Mouse (Mus musculus) embryonic facial prominence, embryonic 10.5 days (tissue): Measurements from ENCODE around the gene Mta2. TPM values are rescaled to one million over a fixed set of nuclear protein-coding genes. Genes with fewer than 3 reads are reported as not detected.
"Not testable (repeated sequence)": the region's sequence is repeated elsewhere in the genome, so short reads cannot be mapped to it uniquely, and the experiment has no call there.

Experiments
- DNase-seq: peaks from one replicate; pipeline ENCODE4 v3.0.0-alpha.2; 2017; ENCODE audit warnings: low spot score
- H3K27ac ChIP-seq: fragments of 300-500 bp; sonication (generic); replicated peaks from 2 replicates; pipeline ENCODE4 v1.5.1; 2016; ENCODE audit warnings: mild to moderate bottlenecking
- H3K27me3 ChIP-seq: fragments of 300-500 bp; sonication (generic); replicated peaks from 2 replicates; pipeline ENCODE4 v1.6.1; 2016; ENCODE audit warnings: low read depth, mild to moderate bottlenecking; ENCODE audit not compliant: poor library complexity, severe bottlenecking
- H3K36me3 ChIP-seq: fragments of 300-500 bp; sonication (generic); replicated peaks from 2 replicates; pipeline ENCODE4 v1.6.1; 2016; ENCODE audit warnings: mild to moderate bottlenecking, moderate library complexity
- H3K4me1 ChIP-seq: fragments of 300-500 bp; sonication (generic); 2 replicates; pipeline ENCODE4 v1.6.1; 2016
- H3K4me3 ChIP-seq: fragments of 300-500 bp; sonication (generic); 2 replicates; pipeline ENCODE4 v1.5.1; 2016; ENCODE audit warnings: mild to moderate bottlenecking, moderate library complexity
- H3K9me3 ChIP-seq: fragments of 300-500 bp; sonication (generic); 2 replicates; pipeline ENCODE4 v1.6.1; 2016; ENCODE audit warnings: mild to moderate bottlenecking
- WGBS: fragments of 180-500 bp; shearing (Covaris S2); methylation state at CpG from one replicate; pipeline ENCODE4 v1.1.7; 2016; 5-methylcytosine and 5-hydroxymethylcytosine counted together
- polyA plus RNA-seq: library from polyadenylated mRNA; unstranded; fragments of >200 nt; fragmentation: Nextera tagmentation; extraction: Ambion mirVana; gene quantifications from 2 replicates; pipeline ENCODE4 v1.2.1, GENCODE M21; 2016

The Mta2 gene
- polyA plus RNA-seq, 1 experiment from 2014 or later, result 212 TPM

DNA sequence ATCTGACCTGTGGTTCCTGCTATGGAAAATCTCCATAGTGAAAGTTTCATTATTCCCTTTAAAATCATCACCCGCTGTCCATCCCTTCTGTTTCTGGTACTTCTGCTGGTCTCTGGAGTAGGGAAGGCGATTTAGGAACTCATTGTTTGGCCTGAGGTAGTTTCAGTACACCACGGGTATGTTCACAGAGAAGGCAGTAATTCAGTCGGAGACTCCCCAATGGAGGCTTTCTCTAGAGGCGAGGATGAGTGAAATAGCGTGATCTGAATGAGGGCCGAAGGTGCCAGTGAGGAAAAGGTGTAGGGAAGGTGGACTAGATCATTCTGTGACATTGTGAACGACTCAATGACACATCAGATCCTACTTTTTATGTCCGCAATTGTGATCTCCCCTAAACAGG lies 12.5 kb downstream of the Mta2 start:
- Histone ChIP-seq H3K36me3 (peaks cover 80% of the 10 kb centered on the region), H3K4me3 (peak overlapping the region; percentile 88), H3K27me3 (no peaks in the 10 kb centered on the region), H3K4me1 (peaks cover 26% of the 10 kb centered on the region), H3K9me3 (no peaks in the 10 kb centered on the region), H3K27ac (peak overlapping the region; percentile 87)
- 7% methylated on average over 9 of the region's 9 CpGs for WGBS
- DNase-seq, result no peak

DNA sequence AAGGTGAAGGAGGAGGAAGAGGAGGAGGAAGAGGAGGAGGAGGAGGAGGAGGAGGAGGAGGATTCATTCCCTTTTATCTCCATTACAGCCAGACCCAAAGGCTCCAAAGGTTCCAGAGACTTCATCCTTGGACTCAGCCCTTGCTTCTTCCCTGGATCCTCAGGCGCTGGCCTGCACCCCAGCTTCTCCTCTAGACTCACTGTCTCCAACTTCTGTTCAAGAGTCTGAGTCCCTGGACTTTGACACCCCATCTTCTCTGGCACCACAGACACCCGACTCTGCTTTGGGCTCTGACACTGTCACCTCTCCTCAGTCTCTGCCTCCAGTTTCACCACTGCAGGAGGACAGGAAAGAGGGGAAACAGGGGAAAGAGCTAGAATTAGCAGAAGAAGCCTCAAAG lies 20.6 kb downstream of the Mta2 start:
- 89% methylated on average over 2 of the region's 2 CpGs for WGBS

DNA sequence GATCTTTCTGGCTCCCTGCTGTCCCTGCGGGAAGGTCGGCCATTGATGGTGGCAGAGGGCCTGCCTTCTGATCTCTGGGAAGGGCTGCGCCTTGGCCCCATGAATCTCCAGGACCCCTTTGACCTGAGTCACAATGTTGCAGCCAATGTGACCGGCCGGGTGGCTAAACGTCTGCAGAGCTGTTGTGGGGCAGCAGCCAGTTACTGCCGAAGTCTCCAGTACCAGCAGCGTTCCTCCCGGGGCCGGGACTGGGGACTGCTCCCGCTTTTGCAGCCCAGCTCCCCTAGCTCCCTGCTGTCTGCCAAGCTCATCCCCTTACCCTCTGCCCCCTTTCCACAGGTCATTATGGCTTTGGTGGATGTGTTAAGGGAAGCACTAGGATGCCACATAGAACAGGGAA lies 23.4 kb downstream of the Mta2 start:
- H3K4me3 ChIP-seq, result peak overlapping the region; percentile 91
- H3K4me1 ChIP-seq, result peaks cover 24% of the 10 kb centered on the region
- H3K27ac ChIP-seq, result peak overlapping the region; percentile 88; the same call in 1 of the 2 replicates
- H3K36me3 ChIP-seq, result peaks cover 79% of the 10 kb centered on the region
- H3K9me3 ChIP-seq, result no peaks in the 10 kb centered on the region
- H3K27me3 ChIP-seq, result no peaks in the 10 kb centered on the region
- DNase-seq, result no peak
- 89% methylated on average over 11 of the region's 11 CpGs for WGBS

More for the DNA sequence above, 20.6 kb downstream of the Mta2 start:
- no peak overlapping the region for H3K4me3 ChIP-seq
- H3K36me3 ChIP-seq, result peaks cover 90% of the 10 kb centered on the region
- no peak for DNase-seq
- H3K27me3 ChIP-seq, result no peaks in the 10 kb centered on the region
- no peaks in the 10 kb centered on the region for H3K9me3 ChIP-seq
- H3K4me1 ChIP-seq, result peaks cover 14% of the 10 kb centered on the region
- H3K27ac ChIP-seq, result no peak overlapping the region

DNA sequence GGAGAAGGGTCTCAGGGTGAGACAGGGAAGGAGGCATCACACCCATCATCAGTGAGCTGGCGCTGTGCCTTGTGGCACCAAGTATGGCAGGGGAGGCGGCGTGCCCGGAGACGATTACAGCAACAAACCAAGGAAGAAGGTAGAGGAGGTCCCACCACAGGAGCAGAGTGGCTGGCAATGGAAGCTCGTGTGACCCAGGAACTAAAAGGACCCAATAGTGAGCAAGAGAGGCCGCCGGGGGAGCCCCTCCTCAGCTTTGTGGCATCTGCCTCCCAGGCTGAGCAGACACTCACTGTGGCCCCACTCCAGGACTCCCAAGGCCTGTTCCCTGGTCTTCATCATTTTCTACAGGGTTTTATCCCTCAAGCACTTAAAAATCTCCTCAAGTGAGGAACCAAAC lies 24.1 kb downstream of the Mta2 start:
- Histone ChIP-seq H3K9me3 (no peaks in the 10 kb centered on the region), H3K27ac (peak overlapping the region; percentile 88), H3K4me3 (peak overlapping the region; percentile 91), H3K36me3 (peaks cover 79% of the 10 kb centered on the region), H3K4me1 (peaks cover 24% of the 10 kb centered on the region), H3K27me3 (no peaks in the 10 kb centered on the region)
- no peak for DNase-seq
- WGBS, result 78% methylated on average over 8 of the region's 8 CpGs

DNA sequence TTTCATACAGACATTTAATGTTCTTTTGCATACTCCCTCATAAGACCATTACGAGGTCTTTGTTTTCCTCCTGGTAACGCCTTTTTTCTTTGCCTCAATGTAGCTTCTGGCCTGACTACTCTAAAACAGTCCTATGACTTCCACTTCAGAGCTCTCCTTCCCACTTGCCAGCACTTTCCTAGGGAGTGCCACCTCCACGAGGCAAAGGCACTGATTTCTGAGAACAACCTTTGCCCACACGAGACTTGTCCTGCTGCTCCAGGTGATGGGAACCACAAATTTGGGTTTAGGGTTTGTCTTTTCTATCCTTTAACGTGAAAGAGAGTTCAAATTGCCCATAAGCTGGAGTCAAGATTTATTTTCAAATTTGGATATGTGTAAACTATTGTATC lies 24.5 kb downstream of the Mta2 start:
- no peak for DNase-seq
- WGBS, result 48% methylated on average over 5 of the region's 5 CpGs
- Histone ChIP-seq H3K4me1 (peaks cover 24% of the 10 kb centered on the region), H3K4me3 (peak overlapping the region; percentile 91), H3K36me3 (peaks cover 79% of the 10 kb centered on the region), H3K27me3 (no peaks in the 10 kb centered on the region), H3K27ac (peak overlapping the region; percentile 88), H3K9me3 (no peaks in the 10 kb centered on the region)

DNA sequence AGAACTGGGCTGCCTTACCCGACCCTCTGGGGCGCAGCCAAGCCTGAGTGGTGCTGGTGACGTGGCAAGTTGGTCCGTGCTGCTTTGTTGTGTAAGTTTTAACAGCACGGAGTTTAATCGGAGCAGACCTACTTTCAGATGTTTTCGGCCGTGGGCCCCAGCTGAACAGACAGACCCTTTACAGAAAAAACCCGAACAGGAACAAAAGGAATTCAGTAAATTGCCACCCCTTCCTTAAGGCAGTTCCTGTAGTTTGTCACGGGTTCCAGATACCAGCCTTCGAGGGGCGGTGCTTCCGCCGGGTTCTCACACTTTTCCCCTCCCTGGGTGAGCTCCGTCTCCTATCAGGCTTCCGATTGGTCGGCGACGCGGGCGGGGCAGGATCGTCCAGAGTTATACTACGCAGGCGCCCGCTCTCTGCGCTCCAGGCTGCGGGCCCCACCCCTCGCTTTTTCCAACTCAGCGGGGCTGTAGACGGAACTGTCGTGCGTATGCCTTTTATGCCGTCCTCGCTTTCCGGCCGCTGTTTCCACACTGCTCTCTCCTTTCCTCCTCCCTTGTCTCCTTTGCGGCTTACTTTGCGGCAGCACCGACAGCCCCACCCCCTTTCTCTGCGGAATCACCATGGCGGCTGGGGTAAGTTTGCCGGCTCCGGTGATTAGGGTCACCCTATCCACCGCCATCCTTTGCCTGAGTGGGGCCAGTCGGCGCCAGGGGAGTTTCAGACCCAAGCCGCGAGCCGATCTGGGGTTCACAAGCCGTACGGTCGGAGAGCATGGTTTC lies 25.1 kb downstream of the Mta2 start, which contains the start of gene Eef1g:
Gene Eef1g (plus strand): TSS at position 452 of the 783 bp plus-strand sequence.
- Histone ChIP-seq H3K36me3 (peaks cover 79% of the 10 kb centered on the region), H3K4me1 (peaks cover 24% of the 10 kb centered on the region), H3K27me3 (no peaks in the 10 kb centered on the region), H3K4me3 (peak within 1 kb of the TSS; percentile 91), H3K27ac (peak within 1 kb of the TSS; percentile 88), H3K9me3 (no peaks in the 10 kb centered on the region)
- under 1% methylated on average over 52 of the region's 52 CpGs for WGBS
- peak; percentile 100 for DNase-seq

DNA sequence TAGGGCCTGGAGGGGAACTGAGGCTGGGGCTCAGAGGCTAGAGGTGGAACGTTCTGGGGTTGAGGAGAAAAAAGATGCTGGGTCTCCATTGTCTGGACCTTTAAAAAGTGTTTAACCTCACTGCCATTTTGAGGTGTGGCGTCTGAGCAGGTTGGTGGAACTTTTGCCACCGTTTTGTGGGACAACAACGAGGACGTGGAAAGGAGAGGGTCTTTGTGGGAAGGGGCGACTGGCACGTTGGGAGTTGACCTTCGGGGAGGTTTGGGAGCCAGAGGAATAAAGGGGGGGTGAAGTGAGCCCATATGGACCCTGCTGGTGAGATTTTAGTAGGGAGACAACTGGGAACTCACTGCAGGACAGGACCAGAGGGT lies 25.7 kb downstream of the Mta2 start:
- WGBS, result under 1% methylated on average over 8 of the region's 8 CpGs

DNA sequence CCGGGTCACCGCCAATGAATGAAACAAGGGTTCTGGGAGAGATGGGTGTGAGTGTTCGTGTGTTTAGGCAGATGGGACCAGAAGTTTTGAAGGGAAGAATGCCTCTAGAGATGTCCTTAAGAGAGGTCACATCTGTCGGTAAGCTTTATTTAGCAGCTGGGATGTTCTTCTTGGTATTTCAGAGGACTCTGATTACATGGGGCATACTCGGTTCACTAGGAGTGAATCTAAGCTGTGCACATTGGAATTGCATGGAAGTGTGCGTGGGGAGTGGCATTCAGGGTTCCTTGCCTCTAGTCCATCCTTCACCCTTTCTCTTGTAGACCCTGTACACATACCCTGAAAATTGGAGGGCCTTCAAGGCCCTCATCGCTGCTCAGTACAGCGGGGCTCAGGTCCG lies 26.2 kb downstream of the Mta2 start:
- H3K27ac ChIP-seq, result peak overlapping the region; percentile 88

More for the DNA sequence above, 25.7 kb downstream of the Mta2 start:
- peak overlapping the region; percentile 88 for H3K27ac ChIP-seq
- no peaks in the 10 kb centered on the region for H3K9me3 ChIP-seq
- H3K36me3 ChIP-seq, result peaks cover 79% of the 10 kb centered on the region
- peak overlapping the region; percentile 91 for H3K4me3 ChIP-seq
- H3K27me3 ChIP-seq, result no peaks in the 10 kb centered on the region
- DNase-seq, result no peak
- H3K4me1 ChIP-seq, result peaks cover 24% of the 10 kb centered on the region

DNA sequence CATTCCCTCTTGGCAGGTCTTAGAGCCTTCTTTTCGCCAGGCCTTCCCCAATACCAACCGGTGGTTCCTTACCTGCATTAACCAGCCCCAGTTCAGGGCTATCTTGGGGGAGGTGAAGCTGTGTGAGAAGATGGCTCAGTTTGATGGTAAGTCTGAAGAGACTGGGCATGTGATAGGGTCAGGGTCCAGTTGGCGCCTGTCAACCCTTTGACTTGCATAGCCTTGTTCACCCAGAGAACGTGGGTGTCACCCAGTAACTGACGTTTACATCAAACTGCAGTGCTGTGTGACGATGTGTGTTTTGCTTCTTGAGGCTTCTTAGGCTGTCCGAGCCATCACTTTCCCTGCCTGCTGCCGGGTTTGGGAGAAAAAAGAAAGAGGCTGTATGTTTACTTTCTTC lies 30.8 kb downstream of the Mta2 start:
- not testable (repeated sequence) for H3K9me3 ChIP-seq, DNase-seq, H3K27me3 ChIP-seq, H3K4me3 ChIP-seq, H3K27ac ChIP-seq
- whole genome bisulfite sequencing, result 89% methylated on average over 8 of the region's 8 CpGs
- peaks cover 13% of the 10 kb centered on the region; the same call in 1 of the 2 replicates for H3K4me1 ChIP-seq
- peaks cover 91% of the 10 kb centered on the region for H3K36me3 ChIP-seq

More for the DNA sequence above, 26.2 kb downstream of the Mta2 start:
- Histone ChIP-seq H3K9me3 (no peaks in the 10 kb centered on the region), H3K4me3 (peak overlapping the region; percentile 91), H3K4me1 (peaks cover 24% of the 10 kb centered on the region), H3K27me3 (no peaks in the 10 kb centered on the region), H3K36me3 (peaks cover 79% of the 10 kb centered on the region)
- WGBS, result 8% methylated on average over 9 of the region's 9 CpGs
- DNase-seq, result no peak

DNA sequence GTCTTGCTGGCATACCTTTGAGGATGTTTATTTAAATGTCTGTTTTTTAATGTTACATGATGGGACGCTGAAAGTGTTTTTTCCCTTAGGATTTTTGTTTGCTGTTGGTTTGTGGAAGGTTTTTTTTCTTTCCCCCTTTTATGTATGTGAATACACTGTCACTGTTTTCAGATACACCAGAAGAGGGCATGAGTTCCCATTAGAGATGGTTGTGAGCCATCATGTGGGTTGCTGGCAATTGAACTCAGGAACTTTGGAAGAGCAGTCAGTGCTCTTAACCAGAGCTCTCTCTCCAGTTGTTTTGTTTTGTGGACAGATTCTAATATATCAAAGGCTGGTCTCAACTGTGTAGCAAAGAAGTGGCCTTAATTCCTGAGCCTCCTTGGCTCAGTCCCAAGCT lies 33.0 kb downstream of the Mta2 start:
- no peak overlapping the region for H3K4me3 ChIP-seq
- H3K4me1 ChIP-seq, result peaks cover 3% of the 10 kb centered on the region; the same call in 1 of the 2 replicates
- 81% methylated on average over 1 of the region's 1 CpGs for WGBS
- H3K36me3 ChIP-seq, result peaks cover 100% of the 10 kb centered on the region
- no peak for DNase-seq
- no peaks in the 10 kb centered on the region for H3K9me3 ChIP-seq
- no peak overlapping the region for H3K27ac ChIP-seq
- H3K27me3 ChIP-seq, result no peaks in the 10 kb centered on the region

DNA sequence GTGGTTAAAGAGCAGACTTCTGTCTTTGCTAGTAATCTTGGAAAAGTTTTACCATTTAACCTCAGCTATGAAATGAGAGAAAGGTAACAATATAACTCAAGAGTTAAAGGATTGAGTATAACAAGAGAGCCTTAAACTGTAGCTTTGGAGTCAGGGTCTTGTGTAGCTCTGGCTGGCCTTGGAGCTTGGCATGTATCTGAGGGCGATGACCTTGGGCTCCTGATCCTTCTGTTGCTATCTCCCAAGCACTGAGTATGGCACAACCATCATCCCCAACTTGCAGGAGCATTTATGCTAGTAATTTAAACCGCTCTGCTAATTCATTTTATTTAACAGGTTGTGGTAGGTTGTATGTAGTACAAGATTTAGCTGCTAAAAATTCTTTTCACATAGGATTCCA lies 33.8 kb downstream of the Mta2 start:
- Histone ChIP-seq H3K27ac (no peak overlapping the region), H3K4me1 (peaks cover 3% of the 10 kb centered on the region; the same call in 1 of the 2 replicates), H3K27me3 (no peaks in the 10 kb centered on the region), H3K4me3 (no peak overlapping the region), H3K36me3 (peaks cover 100% of the 10 kb centered on the region), H3K9me3 (no peaks in the 10 kb centered on the region)
- no peak for DNase-seq
- WGBS, result 97% methylated on average over 2 of the region's 2 CpGs

DNA sequence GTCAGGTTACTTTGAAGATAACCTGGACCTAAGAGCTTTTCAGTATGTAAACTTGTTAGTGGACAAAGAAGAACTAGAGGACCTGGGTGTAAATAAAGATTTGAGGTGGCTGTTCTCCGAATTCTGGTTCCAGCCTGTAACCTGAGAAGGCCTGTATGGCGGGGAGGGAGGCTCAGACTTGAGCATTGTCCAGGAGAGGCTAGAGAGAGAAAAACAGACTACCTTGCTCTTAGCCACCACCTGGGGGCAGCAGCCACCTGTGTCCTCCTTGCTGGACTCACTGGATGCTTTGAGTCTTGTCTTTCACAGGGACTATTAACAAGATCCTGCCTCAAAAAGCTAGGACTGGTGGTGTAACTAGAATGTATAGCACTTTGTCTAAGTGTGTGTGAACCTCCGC lies 34.9 kb downstream of the Mta2 start:
- no peaks in the 10 kb centered on the region for H3K9me3 ChIP-seq
- peaks cover 3% of the 10 kb centered on the region; the same call in 1 of the 2 replicates for H3K4me1 ChIP-seq
- H3K4me3 ChIP-seq, result no peak overlapping the region
- 43% methylated on average over 3 of the region's 3 CpGs for WGBS
- peak; percentile 74 for DNase-seq
- no peak overlapping the region for H3K27ac ChIP-seq
- peaks cover 98% of the 10 kb centered on the region for H3K36me3 ChIP-seq
- H3K27me3 ChIP-seq, result no peaks in the 10 kb centered on the region

DNA sequence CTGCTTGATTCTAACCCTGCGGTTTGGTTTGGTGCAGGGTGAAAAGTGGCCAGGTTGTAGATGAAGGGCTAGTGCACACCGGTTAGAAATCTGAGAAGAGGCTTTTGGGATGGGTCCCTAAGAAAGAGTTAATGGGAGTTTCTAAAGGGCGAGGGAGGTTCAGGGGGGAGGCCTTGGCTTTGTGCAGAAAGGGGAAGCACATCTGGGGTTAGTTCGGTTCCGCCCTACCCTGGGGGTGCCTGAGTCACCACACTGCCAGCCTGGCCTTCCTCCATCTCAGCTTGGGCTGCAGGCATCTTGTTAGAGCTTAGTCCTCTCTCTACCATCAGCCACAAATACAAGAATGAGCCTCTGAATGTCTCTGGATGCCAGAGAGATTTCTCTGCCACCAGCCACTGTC lies 39.1 kb downstream of the Mta2 start:
- peaks cover 61% of the 10 kb centered on the region for H3K36me3 ChIP-seq

More for the DNA sequence above, 39.1 kb downstream of the Mta2 start:
- DNase-seq, result no peak
- H3K4me3 ChIP-seq, result no peak overlapping the region
- peaks cover 33% of the 10 kb centered on the region for H3K4me1 ChIP-seq
- H3K27me3 ChIP-seq, result no peaks in the 10 kb centered on the region
- no peaks in the 10 kb centered on the region for H3K9me3 ChIP-seq
- WGBS, result 53% methylated on average over 5 of the region's 5 CpGs
- no peak overlapping the region for H3K27ac ChIP-seq
